Mouse (Mus musculus) E14TG2a.4 (cell line): ENCODE results near the gene Kcnmb4.

Experiments used
- CTCF ChIP-seq: conservative IDR thresholded peaks from 2 replicates; pipeline ENCODE4 v1.5.1; 2014; ENCODE audit warnings: low read length
- NANOG ChIP-seq: IDR thresholded peaks from 2 replicates; pipeline ENCODE4 v1.6.1; 2014; ENCODE audit warnings: borderline replicate concordance, low read length, mixed read lengths
- POU5F1 ChIP-seq: IDR thresholded peaks from 2 replicates; pipeline ENCODE4 v1.6.1; 2014; ENCODE audit warnings: low read length, borderline replicate concordance

DNA sequence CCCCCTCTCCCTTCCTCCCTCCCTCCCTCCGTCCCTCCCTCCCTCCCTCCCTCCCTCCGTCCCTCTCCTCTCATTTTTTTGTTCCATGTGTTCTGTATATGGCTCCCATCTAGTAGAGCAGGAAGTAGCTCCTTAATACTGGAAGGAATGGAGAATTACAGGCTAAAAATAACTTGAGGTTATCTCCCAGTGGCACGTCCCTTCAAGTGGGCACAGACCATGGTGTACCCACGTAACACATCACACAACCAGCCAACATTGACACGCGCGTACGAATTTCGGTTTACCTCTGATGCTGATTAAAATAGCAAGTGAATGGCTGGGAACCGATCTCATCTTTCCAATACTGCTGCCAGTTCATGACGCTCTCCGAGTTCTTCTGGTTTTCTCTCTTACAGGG lies 27.6 kb downstream of the Kcnmb4 start:
- TF ChIP-seq CTCF, result no peak
- TF ChIP-seq NANOG, result no peak
- TF ChIP-seq POU5F1, result no peak
